ENCODE assay signal across 25 mouse cellular contexts in genomic region chr3:111817288-111817687, GRCm38 (mm10).
"Had no signal": no experiment of that assay in that cellular context is flagged by ENCODE, and none has a peak within 500 bp of the region (broad histone marks: within the 10 kb centered on the region; RNA-seq: fewer than 3 reads in every experiment).

No protein-coding gene starts in this region.

- ATAC-seq: inflammation-experienced regulatory T-cells, adult 6 months; intestine, embryonic 15.5 days; intestine, postnatal 0 days; liver, embryonic 12.5 days had no signal

- H3K27me3 ChIP-seq: heart, embryonic 12.5 days; hindbrain, embryonic 13.5 days; hindbrain, embryonic 15.5 days; intestine, embryonic 15.5 days; limb, embryonic 13.5 days; limb, embryonic 15.5 days; liver, embryonic 12.5 days had no signal

- H3K9me3 ChIP-seq: heart, embryonic 10.5 days; hindbrain, embryonic 13.5 days; hindbrain, embryonic 15.5 days; intestine, embryonic 15.5 days; limb, embryonic 13.5 days; limb, embryonic 15.5 days; liver, embryonic 12.5 days had no signal

- H3K27ac ChIP-seq: gastrocnemius, adult 2 months; heart, embryonic 10.5 days; hindbrain, embryonic 13.5 days; hindbrain, embryonic 15.5 days; intestine, embryonic 15.5 days; limb, embryonic 13.5 days; limb, embryonic 15.5 days; liver, embryonic 12.5 days; liver, embryonic 14.5 days had no signal

- DNase-seq: gastrocnemius, adult 2 months; gastrocnemius, postnatal 10 days; gastrocnemius, postnatal 25 days; heart, adult 18-20 months; heart, postnatal 10 days; heart, postnatal 4 days; kidney, adult 18-20 months; kidney, adult 8-10 months; kidney, postnatal 10 days; kidney, postnatal 25 days; kidney, postnatal 4 days; layer of hippocampus, adult 9-11 months; layer of hippocampus, postnatal 36 days; left cerebral cortex, postnatal 4 days had no signal

- H3K4me1 ChIP-seq: heart, embryonic 10.5 days; heart, embryonic 12.5 days; hindbrain, embryonic 13.5 days; hindbrain, embryonic 15.5 days; intestine, embryonic 15.5 days; limb, embryonic 13.5 days; limb, embryonic 15.5 days; liver, embryonic 12.5 days had no signal

- H3K9ac ChIP-seq: heart, embryonic 12.5 days; hindbrain, embryonic 13.5 days; hindbrain, embryonic 15.5 days; intestine, embryonic 15.5 days; limb, embryonic 13.5 days; limb, embryonic 15.5 days; liver, embryonic 12.5 days; liver, embryonic 14.5 days had no signal

- H3K36me3 ChIP-seq: heart, embryonic 10.5 days; heart, embryonic 12.5 days; hindbrain, embryonic 13.5 days; hindbrain, embryonic 15.5 days; intestine, embryonic 15.5 days; limb, embryonic 13.5 days; limb, embryonic 15.5 days; liver, embryonic 12.5 days had no signal

- H3K4me3 ChIP-seq: gastrocnemius, adult 2 months; heart, embryonic 10.5 days; heart, embryonic 12.5 days; hindbrain, embryonic 13.5 days; hindbrain, embryonic 15.5 days; intestine, embryonic 15.5 days; limb, embryonic 13.5 days; limb, embryonic 15.5 days; liver, embryonic 12.5 days had no signal

- H3K4me2 ChIP-seq: heart, embryonic 12.5 days; hindbrain, embryonic 13.5 days; hindbrain, embryonic 15.5 days; intestine, embryonic 15.5 days; limb, embryonic 13.5 days; limb, embryonic 15.5 days; liver, embryonic 12.5 days had no signal
